Mouse (Mus musculus) midbrain, embryonic 10.5 days (tissue): ENCODE data around the gene Zfp341. TPM values are rescaled to one million over a fixed set of nuclear protein-coding genes. Genes with fewer than 3 reads are reported as not detected.

Source experiments
- DNase-seq: peaks from one replicate; pipeline ENCODE4 v3.0.0-alpha.2; 2017; ENCODE audit warnings: low spot score
- H3K27ac ChIP-seq: fragments of 300-500 bp; sonication (generic); replicated peaks from 2 replicates; pipeline ENCODE4 v1.5.1; 2016; ENCODE audit warnings: mild to moderate bottlenecking
- H3K27me3 ChIP-seq: fragments of 300-500 bp; sonication (generic); 2 replicates; pipeline ENCODE4 v1.6.1; 2016; ENCODE audit warnings: low read depth, mild to moderate bottlenecking; ENCODE audit not compliant: poor library complexity, severe bottlenecking
- H3K36me3 ChIP-seq: fragments of 300-500 bp; sonication (generic); 2 replicates; pipeline ENCODE4 v1.6.1; 2016; ENCODE audit warnings: mild to moderate bottlenecking, moderate library complexity
- H3K4me1 ChIP-seq: fragments of 300-500 bp; sonication (generic); 2 replicates; pipeline ENCODE4 v1.6.1; 2016
- H3K4me3 ChIP-seq: fragments of 300-500 bp; sonication (generic); 2 replicates; pipeline ENCODE4 v1.5.1; 2016; ENCODE audit warnings: mild to moderate bottlenecking, moderate library complexity
- H3K9me3 ChIP-seq: fragments of 300-500 bp; sonication (generic); replicated peaks from 2 replicates; pipeline ENCODE4 v1.6.1; 2016; ENCODE audit warnings: mild to moderate bottlenecking
- WGBS: fragments of 180-500 bp; shearing (Covaris S2); methylation state at CpG from one replicate; pipeline ENCODE4 v1.1.7; 2016; 5-methylcytosine and 5-hydroxymethylcytosine counted together
- polyA plus RNA-seq: library from polyadenylated mRNA; unstranded; fragments of >200 nt; fragmentation: Nextera tagmentation; extraction: Ambion mirVana; gene quantifications from 2 replicates; pipeline ENCODE4 v1.2.1, GENCODE M21; 2016

The Zfp341 gene
- polyA plus RNA-seq, 1 experiment from 2014 or later, result 1.1 TPM

DNA sequence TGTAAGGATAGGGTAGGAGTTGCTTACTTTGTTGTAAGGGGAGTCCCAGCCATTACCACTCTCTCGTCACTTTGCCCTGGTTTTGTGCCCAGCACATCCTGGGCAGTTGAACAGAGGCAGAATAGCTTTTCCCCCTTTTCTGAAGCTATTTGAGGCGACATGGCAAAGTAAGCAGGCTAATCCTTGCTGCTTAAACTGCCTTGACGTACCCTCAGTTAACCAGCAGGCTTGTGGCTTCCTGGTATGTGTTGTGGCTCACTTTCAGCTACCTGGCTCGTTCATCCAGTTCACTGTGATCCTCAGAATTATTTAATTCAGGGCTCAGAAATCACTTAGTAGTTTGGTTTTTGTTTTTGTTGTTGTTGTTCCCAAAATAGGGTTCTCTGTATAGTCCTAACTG is 57.6 kb downstream of the Zfp341 start:
- no peaks in the 10 kb centered on the region for H3K4me1 ChIP-seq
- 88% methylated on average over 4 of the region's 4 CpGs for WGBS
- no peaks in the 10 kb centered on the region for H3K9me3 ChIP-seq
- H3K27ac ChIP-seq, result no peak overlapping the region
- peaks cover 40% of the 10 kb centered on the region for H3K36me3 ChIP-seq
- no peak overlapping the region for H3K4me3 ChIP-seq
- H3K27me3 ChIP-seq, result no peaks in the 10 kb centered on the region
- no peak for DNase-seq

DNA sequence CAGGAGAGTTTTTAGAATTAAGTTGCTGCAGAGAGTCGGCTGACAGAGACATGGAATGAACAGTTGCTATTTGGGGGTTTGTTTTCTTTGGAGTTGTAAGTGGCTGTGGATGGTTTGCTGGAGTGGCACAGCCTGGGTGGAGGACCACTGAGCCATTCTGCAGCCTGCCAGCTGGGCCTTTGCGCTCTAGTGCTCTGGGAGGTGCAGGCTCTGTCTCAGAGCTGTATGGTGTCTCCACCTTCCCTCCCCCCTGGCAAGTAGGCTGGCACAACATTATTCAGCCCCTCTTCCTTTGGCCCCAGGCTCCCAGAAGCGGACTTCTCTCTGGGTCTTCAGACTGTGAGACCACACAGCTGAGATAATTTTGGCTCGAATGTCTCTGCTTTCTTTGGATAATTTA is 60.9 kb downstream of the Zfp341 start:
- DNase-seq, result no peak
- no peaks in the 10 kb centered on the region for H3K9me3 ChIP-seq
- no peak overlapping the region for H3K4me3 ChIP-seq
- H3K27me3 ChIP-seq, result no peaks in the 10 kb centered on the region
- H3K36me3 ChIP-seq, result peaks cover 29% of the 10 kb centered on the region
- H3K4me1 ChIP-seq, result peaks cover 21% of the 10 kb centered on the region
- 85% methylated on average over 4 of the region's 4 CpGs for WGBS
- H3K27ac ChIP-seq, result no peak overlapping the region

DNA sequence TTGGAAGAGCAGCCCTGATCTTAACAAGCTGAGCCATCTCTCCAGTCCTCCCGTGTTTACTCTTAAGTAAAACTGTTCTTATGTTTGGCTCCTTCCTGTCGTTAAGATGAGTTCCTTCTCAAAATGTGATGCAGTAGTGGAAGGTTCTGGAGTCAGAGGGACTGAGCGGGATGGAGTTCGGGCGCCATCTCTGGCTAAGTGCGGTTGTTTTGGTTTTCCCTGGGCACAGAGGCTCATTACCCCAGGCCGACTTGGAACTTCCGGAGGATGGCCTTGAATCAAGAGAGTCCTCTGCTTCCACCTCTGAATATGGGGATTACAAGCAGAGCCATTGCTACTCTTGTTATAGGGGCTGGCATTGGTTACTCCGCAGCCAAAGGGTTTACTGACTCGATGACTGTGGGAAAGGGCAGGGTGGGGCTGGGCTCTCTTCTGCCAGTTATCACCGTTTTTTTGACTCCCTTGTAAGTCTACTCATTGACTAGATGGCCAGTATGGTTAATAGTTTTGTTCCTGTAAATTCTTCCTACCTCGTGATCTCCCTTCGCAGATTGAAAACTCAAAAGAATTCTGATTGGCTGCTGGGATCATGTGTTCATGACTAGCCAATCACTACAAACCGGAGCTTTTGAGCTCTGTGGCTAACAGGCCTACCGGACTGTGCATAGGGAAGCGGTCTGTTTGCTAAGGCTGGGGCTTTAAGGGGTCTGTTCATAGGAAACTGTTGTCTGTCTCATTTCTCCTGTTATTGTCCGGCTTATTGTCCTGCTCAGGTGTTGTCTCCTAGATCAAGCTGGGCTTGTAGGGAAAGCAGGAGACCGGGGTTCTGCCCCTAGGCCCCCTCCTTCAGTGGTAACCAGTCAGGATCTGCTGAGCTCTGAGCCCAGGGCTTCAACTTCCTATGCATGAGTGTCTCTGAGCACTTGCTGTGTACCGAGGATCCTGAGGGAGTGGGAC is 63.8 kb downstream of the Zfp341 start:
- Histone ChIP-seq H3K4me3 (peak overlapping the region; percentile 37), H3K27ac (peak overlapping the region; percentile 86), H3K36me3 (peaks cover 11% of the 10 kb centered on the region), H3K27me3 (no peaks in the 10 kb centered on the region), H3K4me1 (peaks cover 36% of the 10 kb centered on the region), H3K9me3 (no peaks in the 10 kb centered on the region)
- DNase-seq, result peak; percentile 48
- 63% methylated on average over 19 of the region's 19 CpGs for WGBS

DNA sequence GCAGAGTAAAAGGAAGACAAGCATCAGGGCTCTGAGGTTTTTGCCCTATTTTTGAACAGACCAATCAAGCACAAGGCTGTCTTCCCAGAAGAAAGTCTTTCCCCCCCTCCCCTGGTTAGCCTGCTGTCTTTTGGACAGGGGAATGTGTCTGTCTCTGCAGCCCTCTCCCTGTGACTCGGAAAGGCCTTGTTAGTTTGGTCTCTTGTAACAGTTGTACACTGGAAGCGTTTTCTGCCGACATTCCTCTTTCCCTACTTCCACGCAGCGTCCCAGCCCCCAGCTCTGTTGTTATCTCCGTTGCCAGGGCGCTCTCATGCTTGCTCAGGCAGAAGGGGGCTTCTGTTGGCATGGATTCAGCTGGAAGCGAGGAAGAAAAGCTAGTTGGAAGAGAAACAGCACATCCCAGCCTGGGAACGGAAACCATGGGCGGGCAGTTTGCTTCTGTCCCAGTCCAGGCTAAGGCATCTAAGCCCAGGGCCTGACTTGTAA is 64.6 kb downstream of the Zfp341 start:
- Histone ChIP-seq H3K4me1 (peaks cover 38% of the 10 kb centered on the region), H3K9me3 (no peaks in the 10 kb centered on the region), H3K27me3 (no peaks in the 10 kb centered on the region), H3K36me3 (peaks cover 10% of the 10 kb centered on the region), H3K4me3 (peak overlapping the region; percentile 37), H3K27ac (peak overlapping the region; percentile 86)
- WGBS, result 26% methylated on average over 10 of the region's 10 CpGs
- DNase-seq, result peak; percentile 79

DNA sequence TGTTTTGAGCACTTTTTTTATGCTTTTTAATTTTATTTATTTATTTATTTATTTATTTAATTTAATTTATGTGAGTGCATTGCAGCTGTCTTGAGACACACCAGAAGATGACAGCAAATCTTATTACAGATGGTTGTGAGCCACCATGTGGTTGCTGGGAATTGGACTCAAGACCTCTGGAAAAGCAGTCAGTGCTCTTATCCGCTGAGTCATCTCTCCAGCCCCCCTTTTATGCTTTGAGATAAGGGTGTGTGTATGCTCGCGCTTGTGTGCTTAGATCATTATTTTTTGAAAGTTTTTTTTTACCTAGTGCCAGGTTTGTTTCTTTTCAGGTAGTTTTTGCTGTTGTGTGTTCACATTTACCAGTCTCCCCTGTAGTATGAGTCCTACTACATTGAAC is 65.9 kb downstream of the Zfp341 start:
- peaks cover 38% of the 10 kb centered on the region for H3K4me1 ChIP-seq
- H3K36me3 ChIP-seq, result peaks cover 8% of the 10 kb centered on the region; the same call in 1 of the 2 replicates
- 95% methylated on average over 3 of the region's 3 CpGs for WGBS
- H3K27me3 ChIP-seq, result no peaks in the 10 kb centered on the region
- H3K9me3 ChIP-seq, result no peaks in the 10 kb centered on the region
- no peak for DNase-seq
- no peak overlapping the region for H3K27ac ChIP-seq
- H3K4me3 ChIP-seq, result no peak overlapping the region

DNA sequence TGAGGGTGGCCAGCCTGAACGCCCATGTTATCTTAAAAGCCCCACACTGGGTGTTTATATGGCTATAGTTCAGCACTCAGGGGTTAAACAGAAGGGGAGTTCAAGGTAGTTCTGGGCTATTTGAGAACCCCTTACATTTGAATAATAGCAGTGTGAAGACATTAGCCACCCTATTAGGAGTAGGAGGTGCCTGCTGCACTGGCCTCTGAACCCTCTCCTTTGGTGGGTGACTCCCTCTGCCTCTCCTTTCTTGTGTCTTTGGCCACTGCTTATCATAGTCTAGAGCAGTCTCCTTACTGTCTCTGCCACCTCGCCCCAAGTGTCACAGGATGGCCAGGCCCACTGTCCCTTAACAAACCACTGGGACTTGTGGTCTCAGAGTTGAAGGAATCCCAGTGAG is 67.2 kb downstream of the Zfp341 start:
- Histone ChIP-seq H3K27ac (no peak overlapping the region), H3K36me3 (peaks cover 18% of the 10 kb centered on the region), H3K4me1 (peaks cover 38% of the 10 kb centered on the region), H3K4me3 (no peak overlapping the region), H3K9me3 (no peaks in the 10 kb centered on the region), H3K27me3 (no peaks in the 10 kb centered on the region)
- no peak for DNase-seq
- WGBS, result 95% methylated on average over 2 of the region's 2 CpGs

DNA sequence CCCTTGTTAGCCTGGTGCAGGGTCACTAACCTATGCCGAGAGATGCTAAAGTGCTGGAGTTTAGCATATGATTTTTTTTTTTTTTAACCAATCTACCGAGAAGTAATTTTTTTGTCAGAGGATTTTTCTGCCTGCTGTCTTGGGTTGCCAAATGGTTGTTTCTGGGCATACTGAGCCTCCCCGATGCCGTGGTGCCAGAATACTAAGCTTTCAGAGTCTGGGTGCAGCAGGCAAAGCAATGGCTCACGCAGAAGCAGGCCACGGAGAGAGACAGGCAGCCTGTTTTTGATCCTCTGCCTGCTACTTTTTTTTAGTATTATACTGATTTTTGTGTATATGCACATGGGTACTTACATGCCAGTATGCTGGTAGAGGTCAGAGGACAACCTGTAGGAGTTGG is 67.8 kb downstream of the Zfp341 start:
- Histone ChIP-seq H3K27me3 (no peaks in the 10 kb centered on the region), H3K4me1 (peaks cover 38% of the 10 kb centered on the region), H3K9me3 (no peaks in the 10 kb centered on the region), H3K4me3 (no peak overlapping the region), H3K36me3 (peaks cover 12% of the 10 kb centered on the region), H3K27ac (no peak overlapping the region)
- no peak for DNase-seq
- 94% methylated on average over 6 of the region's 6 CpGs for WGBS

DNA sequence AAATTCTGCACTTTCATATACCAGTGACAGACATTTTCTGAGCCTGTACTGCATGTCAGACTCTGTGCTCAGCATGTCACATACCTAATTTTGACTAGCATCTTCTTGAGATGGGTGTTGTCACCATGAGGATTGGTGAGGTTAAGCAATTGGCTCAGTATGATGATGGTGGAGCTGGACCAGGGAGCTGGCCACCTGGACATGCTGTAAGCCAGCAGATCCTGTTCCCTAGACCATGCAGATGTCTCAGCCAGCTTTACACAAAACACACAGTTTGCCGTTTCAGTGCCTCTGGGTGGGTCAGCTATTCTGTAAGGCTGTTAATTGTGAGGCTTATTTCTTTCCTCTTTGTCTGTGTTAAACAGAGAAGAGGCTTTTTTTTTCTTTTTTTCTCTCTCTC is 69.6 kb downstream of the Zfp341 start:
- peaks cover 12% of the 10 kb centered on the region for H3K36me3 ChIP-seq
- no peak for DNase-seq
- no peak overlapping the region for H3K4me3 ChIP-seq
- no peak overlapping the region for H3K27ac ChIP-seq
- peaks cover 25% of the 10 kb centered on the region for H3K4me1 ChIP-seq
- H3K9me3 ChIP-seq, result no peaks in the 10 kb centered on the region
- WGBS, result 58% methylated on average over 1 of the region's 1 CpGs
- H3K27me3 ChIP-seq, result no peaks in the 10 kb centered on the region

DNA sequence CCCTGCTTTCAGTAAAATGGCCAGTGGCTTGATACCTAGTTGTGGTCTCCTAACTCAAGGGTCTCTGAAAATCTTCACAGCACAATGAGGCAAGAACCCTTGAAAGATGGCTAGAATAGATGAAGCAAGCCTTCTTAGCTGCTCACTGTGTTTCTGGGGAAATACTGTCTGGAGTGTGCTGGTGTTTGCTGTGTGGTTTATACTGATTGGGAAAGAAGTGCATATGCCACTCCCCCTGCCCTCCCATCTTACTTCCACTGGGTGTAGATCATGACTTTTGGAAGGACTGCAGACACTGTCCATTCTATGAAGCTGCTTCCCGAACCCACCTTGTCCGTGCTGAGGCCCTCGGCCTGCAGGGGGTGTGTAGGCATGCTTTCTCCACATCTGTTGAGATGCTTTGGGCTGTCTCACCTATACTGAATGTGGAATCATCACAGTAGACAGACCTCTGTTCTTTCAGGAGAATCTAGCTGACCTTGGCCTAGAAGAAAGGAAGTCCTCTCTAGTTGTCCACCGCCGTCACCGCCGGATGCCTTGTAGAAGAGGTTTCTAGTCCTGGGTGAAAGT is 71.9 kb downstream of the Zfp341 start:
- no peak overlapping the region for H3K4me3 ChIP-seq

DNA sequence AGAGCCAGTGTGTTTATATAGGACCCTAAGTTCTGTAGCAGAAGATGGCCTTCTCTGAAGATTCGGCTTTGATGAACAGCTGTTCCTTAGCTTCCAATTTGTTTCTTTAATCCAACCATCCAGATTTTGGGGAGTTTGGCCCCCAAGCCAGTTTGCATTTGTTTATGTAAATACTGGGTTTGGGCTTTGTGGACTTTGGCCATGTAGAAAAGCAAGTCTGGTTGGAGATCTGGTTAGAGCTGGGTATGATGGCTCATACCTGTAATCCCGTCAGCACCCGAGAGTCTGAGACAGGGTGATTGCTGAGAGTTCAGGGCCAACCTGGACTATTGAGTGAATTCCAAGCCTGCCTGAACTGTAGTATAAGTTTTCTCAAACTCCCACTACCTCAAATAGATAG is 72.7 kb downstream of the Zfp341 start:
- DNase-seq, result no peak
- Histone ChIP-seq H3K27ac (no peak overlapping the region), H3K36me3 (peaks cover 29% of the 10 kb centered on the region), H3K27me3 (no peaks in the 10 kb centered on the region), H3K9me3 (no peaks in the 10 kb centered on the region), H3K4me3 (no peak overlapping the region), H3K4me1 (peaks cover 13% of the 10 kb centered on the region)
- 97% methylated on average over 3 of the region's 3 CpGs for WGBS

More for the DNA sequence above, 71.9 kb downstream of the Zfp341 start:
- Histone ChIP-seq H3K9me3 (no peaks in the 10 kb centered on the region), H3K36me3 (peaks cover 22% of the 10 kb centered on the region), H3K4me1 (peaks cover 17% of the 10 kb centered on the region), H3K27me3 (no peaks in the 10 kb centered on the region), H3K27ac (no peak overlapping the region)
- WGBS, result 97% methylated on average over 7 of the region's 7 CpGs
- DNase-seq, result no peak

DNA sequence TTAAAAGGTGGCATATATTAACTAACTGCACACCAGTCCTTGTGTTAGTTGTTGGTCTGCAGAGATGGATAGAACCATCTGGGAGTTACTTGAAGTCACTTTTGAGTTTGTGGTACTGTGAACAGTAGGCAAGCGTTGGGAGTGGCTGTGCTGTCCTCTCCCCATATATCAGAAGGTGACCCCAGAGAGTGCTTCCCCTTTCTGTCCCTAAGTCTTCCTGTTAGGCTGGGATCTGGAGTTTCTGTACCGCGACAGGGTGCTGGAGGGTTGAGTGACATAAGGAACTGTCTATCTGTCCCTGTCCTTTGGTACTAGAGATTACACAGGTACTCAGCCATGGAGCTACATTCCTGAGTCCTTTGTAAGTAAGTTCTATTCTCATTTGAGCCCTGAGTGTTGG is 73.7 kb downstream of the Zfp341 start:
- Histone ChIP-seq H3K4me3 (no peak overlapping the region), H3K36me3 (peaks cover 38% of the 10 kb centered on the region), H3K4me1 (peaks cover 3% of the 10 kb centered on the region), H3K9me3 (no peaks in the 10 kb centered on the region), H3K27me3 (no peaks in the 10 kb centered on the region), H3K27ac (no peak overlapping the region)
- 86% methylated on average over 3 of the region's 3 CpGs for WGBS
- no peak for DNase-seq

DNA sequence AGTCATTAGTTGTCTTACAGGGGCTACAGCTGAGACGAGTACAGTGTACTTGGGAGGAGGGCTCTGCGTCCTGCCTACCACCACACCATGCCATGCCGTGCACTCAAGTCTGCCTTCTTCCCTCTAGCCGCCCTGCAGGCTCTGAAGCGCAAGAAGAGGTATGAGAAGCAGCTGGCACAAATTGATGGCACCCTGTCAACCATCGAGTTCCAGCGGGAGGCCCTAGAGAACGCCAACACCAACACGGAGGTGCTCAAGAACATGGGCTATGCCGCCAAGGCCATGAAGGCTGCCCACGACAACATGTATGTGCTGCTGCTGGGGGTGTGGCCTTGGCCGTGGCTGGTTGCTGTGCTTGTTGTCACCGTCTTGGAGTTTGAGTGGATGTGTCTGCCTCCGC is 76.3 kb downstream of the Zfp341 start:
- no peak for DNase-seq

DNA sequence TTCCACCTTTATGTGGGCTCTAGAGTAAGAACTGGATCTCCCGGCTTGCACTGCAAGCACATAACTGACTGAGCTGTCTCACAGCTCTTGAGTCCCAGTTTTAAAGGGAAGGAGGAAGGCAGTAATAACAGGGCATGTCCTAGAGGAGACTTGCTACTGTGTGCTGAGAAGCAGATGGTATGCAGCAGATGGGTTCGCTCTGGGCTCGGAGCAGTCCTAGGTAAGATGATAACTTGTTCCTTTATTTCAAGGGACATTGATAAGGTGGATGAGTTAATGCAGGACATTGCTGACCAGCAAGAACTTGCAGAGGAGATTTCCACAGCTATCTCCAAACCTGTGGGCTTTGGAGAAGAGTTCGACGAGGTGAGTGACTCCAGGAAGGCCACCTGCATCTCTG is 77.9 kb downstream of the Zfp341 start:
- peaks cover 64% of the 10 kb centered on the region for H3K36me3 ChIP-seq
- H3K9me3 ChIP-seq, result no peaks in the 10 kb centered on the region
- no peaks in the 10 kb centered on the region for H3K4me1 ChIP-seq
- H3K4me3 ChIP-seq, result no peak overlapping the region
- no peaks in the 10 kb centered on the region for H3K27me3 ChIP-seq
- 96% methylated on average over 5 of the region's 5 CpGs for whole genome bisulfite sequencing
- no peak for DNase-seq
- H3K27ac ChIP-seq, result no peak overlapping the region

More for the DNA sequence above, 76.3 kb downstream of the Zfp341 start:
- peaks cover 59% of the 10 kb centered on the region for H3K36me3 ChIP-seq
- no peaks in the 10 kb centered on the region for H3K27me3 ChIP-seq
- H3K27ac ChIP-seq, result no peak overlapping the region
- no peak overlapping the region for H3K4me3 ChIP-seq
- 96% methylated on average over 14 of the region's 14 CpGs for WGBS
- no peaks in the 10 kb centered on the region for H3K9me3 ChIP-seq
- H3K4me1 ChIP-seq, result no peaks in the 10 kb centered on the region
